Mouse (Mus musculus): ENCODE data around the gene 5330417C22Rik.

The 5330417C22Rik gene

GRCm38 (mm10) chr3:108454172-108454571 lies 82.2 kb downstream of the 5330417C22Rik start:
- no peak for DNase-seq

DNA sequence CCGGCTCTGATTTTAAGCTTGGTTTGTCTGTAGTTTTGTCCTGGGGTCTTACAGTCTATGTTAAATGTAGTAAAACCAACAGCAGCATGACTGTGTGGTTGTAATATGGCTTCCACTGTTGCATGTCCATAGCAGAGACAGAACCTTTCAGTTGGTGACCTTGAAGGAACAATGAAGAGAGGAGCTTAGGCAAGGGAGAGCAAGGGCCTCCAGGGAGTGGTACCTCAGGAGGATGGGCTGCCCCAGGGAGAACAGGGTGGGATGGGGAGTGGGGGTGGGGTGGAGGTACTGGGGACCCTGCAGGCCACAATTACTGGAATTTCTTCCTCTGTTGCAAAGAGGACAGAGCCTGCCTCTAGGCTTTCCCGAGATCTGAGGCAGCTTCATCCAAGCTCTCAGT lies 84.4 kb downstream of the 5330417C22Rik start:
- DNase-seq = no peak

- DNase-seq = no peak
Measured at GRCm38 (mm10) chr3:108445366-108445705, 91.0 kb downstream of the 5330417C22Rik start.

- DNase-seq = peak; percentile 91 to 95
Measured at GRCm38 (mm10) chr3:108444698-108445365, 91.5 kb downstream of the 5330417C22Rik start, which contains the start of gene Sars. Gene Sars (minus strand): TSS chr3:108445209.

DNA sequence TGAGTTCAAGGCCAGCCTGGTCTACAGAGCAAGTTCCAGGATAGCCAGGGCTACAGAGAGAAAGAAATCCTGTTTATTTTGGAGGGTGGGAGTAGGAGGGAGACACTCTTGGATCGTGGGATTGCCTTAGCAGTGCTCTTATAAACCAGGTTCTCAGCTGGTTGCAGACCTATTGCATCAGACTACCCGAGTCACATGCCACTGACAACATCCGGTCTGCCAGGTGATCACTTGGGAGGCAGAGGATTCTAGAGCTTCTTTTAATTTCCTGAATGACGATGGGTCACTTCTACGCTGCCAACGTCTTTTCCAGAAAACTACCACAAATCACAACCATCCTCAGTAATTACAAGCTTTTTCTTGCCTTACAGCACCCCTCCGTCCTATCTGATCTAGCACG lies 92.3 kb downstream of the 5330417C22Rik start:
- DNase-seq = peak; percentile 35 to 41

GRCm38 (mm10) chr3:108436380-108436714 lies 100.0 kb downstream of the 5330417C22Rik start:
- DNase-seq = no peak

DNA sequence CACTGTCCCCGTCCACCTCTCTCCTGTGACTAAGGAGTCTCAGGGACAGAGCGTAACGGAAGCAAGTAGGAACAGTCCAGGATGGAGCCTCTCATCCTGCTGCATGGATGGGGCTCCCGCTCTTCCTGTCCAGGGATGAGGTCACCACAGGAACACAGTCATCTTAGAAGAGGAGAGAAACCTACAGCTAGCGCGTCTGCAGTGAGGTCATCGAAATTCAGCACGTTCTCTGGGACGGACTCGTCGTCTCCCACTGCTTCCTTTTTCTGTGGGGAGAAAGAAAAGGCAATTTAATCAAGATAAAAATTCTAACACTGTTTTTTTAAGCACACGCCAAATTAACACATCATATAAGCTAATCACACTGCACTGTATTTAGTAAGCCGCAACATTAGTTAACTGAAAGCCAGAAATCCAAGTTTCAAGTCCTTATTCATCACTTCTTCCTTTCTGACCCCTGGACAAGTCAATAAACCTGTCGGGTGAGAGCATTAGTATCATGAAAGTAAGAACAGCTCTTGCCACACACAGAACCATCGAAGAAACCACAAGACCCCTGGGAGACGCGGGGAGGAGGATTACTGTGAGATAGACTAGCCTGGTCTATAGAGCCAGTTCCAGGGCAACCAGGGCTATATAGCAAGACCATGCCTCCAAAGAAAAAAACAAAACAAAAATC lies 100.5 kb downstream of the 5330417C22Rik start:
- no peak for DNase-seq

DNA sequence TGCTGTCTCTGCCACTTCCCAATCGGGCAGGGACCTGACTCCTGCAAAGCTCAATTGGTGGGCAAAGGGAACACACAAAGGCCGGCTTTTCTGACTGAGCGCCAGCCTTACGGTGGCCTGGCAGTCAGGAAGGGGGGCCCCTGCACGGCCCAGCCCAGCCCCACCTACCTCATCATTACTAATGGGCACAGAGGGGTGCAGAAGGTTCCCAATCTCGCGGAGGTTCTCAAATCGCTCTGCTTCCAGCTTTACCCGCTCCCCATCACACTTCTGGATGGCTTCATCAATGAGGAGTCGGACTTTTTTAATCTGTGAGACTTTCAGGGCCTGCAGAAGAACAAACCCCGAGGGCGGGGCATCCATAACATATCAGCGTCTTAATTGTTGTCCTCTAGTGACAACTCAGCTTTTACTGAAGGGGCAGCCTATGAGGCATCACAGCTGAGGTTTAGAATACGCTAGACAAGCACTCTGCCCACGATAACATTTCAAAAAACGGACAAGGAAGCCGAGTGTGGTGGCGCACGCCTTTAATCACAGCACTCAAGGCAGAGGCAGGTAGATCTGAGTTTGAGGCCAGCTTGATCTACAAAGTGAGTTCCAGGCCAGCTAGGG lies 102.3 kb downstream of the 5330417C22Rik start:
- no peak for DNase-seq

DNA sequence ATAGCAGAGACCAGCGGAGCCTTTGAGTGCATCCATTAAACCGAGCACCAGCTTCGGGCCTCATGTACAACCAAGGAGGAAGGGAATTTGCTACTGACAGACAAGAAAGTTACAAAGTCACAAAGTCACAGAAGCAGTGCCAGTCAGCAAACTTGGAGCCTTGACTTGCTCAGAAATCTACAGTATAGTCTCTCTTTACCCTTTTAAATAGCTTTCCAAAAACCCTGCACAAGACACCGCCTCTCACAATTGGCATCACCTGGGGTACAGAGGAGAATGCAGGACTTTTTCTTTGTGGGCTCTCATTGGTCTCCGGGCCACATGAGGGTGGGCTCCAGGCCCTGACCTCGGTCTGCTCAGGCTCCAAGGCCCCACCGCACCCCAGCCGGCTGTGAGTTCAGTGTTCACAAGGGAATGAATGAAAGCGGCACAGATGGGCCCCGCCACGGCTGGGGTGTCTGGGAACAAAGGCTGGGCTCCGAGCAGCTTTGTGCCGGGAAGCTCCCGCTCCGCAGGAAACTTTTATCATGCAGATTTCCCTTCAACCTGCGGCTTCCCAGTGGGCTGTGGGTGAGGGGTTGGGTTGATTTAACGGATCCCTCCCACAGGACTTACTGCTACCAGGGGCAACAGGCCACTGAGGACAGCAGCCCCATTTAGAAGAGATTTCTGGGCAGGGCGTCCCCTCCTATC lies 103.0 kb downstream of the 5330417C22Rik start:
- no peak for DNase-seq

- DNase-seq = no peak
Measured at GRCm38 (mm10) chr3:108432542-108433187, 103.7 kb downstream of the 5330417C22Rik start.

DNA sequence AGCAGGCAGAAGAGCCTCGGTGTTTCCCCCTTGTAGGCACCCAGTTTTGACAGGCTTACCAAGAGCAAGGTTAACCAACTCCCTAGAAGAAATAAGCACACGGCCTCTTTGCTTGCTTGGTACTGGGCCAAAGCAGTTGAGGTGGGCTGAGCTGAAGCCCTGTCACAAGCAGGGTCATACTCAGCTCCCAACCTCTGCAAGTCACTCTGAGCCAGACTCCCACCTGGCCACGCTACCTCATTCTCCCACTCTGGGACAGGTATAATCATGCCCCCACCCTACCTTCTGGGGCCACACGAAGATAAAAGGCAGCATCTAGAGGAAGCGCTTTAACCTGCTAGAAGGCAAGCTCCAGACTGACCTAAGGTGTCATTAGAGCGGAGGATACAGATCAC lies 110.7 kb downstream of the 5330417C22Rik start:
- DNase-seq = no peak

GRCm38 (mm10) chr3:108424944-108425623 lies 111.3 kb downstream of the 5330417C22Rik start:
- no peak for DNase-seq

DNA sequence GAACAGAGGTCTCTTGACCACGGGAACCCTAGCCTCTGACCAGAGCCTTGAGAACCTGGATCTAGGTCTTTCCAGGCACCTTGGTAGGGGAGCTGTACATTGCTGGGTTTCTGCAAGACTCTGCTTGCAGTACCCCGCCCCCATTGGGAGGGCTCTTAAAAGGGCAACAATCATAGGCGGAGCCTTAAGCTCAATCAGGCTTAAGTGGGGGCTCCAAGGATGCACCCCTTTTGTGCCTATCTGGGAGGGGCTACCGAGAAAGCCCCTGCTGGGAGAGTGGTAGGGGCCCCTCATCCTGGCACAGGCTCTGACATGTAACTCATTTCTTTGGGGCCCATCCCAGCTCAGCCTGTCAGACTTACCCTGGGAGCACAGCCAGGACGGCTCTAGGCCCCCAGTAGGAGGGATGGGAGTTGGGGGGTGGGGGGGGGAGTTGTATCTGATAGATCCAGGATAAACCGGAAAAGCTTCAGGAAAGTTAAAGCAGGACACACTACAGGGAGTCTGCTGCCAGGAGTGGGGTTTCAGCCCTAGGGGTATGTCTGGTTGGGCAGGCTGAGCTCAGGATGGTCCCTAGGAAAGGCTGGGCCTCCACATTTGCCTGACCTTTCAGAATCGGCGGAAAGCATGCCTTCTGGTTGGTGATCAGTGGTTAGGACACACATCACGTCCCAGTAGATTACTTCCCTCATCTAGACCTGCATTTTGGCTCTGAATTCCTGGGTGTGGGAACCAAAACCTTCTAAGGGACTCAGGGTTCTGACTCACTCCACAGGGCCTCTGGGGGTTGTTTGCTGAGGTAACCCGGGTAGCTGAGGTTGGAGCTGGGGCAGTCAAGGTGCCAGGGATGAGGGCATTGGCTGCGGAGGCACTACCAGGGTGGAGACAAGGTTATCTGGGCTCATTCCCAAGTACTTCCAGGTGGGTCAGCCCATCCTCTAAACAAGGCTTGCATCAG lies 112.2 kb downstream of the 5330417C22Rik start:
- peak; percentile 72 to 86 for DNase-seq

DNA sequence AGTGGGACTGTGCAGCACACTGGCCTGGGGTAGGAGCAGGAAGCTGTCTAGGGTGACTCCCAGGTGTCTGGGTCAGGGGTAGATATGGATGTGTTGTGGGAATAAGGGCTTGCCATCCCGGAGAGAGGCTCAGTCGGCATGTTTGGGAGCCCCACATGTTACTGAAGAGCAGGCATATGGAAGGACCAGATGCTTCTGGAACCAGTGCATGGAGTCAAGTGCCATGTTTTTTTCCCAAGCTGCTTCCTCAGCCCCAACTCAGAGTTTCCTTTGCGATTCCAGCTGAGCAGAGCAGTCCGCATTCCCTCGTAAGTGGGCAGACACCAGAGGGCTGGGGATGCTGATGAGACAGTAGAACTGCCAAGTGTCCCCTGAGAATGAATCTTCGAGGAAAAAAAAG lies 113.3 kb downstream of the 5330417C22Rik start:
- no peak for DNase-seq

DNA sequence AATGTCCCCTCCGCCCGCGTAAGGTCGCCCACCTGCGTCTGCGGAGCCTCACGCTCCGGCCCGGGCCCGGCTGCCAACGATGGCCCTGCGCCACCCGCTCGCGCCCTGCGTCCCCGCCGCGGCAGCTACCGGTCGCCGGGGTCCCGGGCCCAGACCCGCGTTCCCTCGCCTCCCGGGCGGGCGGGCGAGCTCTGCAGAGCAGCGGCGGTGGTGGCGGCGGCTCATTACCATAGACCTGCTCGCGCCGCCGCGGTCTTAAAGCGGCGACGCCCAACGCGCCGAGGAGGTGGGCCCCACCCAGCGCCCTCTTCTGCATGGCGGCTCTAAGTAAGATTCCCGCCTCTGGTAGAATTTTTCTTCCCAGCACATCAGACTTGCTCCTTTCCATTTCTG lies 120.5 kb downstream of the 5330417C22Rik start:
- DNase-seq = peak; percentile 84 to 90

DNA sequence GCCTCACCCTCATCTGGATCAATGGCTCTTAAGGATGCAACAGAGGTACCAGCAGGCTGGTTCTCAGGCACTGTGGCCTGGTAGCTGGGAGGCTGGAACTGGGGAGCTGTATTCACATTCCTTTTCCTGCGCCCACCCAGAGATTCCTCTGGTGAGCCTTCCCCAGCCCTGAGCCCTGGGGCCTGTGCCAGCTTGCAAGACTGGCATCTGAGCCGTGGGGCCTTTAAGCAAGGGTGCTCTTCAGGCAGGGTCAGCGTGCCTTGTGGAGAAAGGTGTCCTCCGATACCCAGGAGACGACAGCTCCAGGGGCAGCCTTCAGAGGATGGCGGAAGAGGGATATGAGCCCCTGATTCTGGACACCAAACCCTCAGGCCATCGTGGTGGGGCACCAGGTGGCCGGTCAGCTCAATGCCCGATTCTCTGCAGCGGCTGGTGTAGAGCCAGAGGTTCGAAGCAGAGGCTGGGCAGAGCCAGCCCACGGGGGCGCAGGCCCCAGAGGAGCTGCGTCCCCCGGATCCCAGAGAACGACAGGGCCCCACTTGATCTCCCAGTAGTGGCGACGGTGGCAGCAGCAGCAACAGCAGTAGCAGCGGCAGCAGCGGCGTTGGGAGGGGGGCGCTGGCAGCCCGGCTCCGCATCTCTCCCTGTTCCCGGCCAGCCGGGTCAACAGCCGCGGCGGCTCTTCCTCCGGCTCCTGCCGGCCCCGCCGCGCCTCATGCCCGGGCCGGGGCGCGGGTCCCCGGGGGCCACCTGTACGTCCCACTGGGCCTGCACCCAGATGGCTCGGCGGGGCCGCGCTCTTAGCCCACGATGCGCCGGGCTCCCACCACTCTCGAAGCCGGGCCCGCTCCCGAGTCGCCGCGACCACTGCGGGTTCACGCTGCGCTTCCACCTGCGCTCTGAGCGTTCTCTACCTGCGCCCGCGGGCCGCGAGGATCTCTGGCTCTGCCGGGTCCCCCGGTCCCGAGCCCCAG lies 121.2 kb downstream of the 5330417C22Rik start, which contains the start of gene Celsr2:
Gene Celsr2, minus strand, starts transcription at position 696 of the 974 bp plus-strand sequence.
- peak in 1 of 2 experiments; percentile 58 for DNase-seq

GRCm38 (mm10) chr3:108413634-108414360 lies 122.5 kb downstream of the 5330417C22Rik start:
- peak in 1 of 2 experiments; percentile 17 for DNase-seq

DNA sequence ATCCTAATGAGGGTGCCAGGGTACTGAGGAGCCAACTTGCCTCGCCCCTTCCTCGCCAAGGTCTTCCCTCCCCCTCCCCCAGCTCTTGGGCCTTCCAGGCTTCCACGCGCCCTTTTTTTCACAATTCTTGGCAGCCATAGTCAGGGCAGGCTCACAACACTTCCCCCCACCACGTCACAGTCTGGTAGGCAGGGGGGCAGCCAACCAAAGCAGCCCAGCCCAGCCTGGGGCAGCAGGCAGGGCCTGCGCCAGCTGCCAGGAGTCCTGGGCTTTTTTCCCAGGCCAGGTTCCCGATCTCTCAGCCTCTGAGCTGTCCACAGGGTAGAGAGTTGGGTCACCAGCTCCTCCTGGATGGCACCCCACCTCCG lies 124.6 kb downstream of the 5330417C22Rik start:
- DNase-seq = peak; percentile 72 to 81
